Mouse (Mus musculus) kidney, postnatal 14 days (tissue): ENCODE measurements at regions not wholly inside any gene's neighbourhood (a gene's known extent, or its start where the extent isn't known, plus 50 kb on each side); places are given as distances from the start of the nearest gene placed in this dataset.
A peak's percentile ranks its signal among the peaks of the same experiment; 100 is the strongest.

ENCODE experiments used
- DNase-seq: peaks from one replicate; pipeline ENCODE4 v3.0.0; 2022; ENCODE audit warnings: mixed read lengths

DNA sequence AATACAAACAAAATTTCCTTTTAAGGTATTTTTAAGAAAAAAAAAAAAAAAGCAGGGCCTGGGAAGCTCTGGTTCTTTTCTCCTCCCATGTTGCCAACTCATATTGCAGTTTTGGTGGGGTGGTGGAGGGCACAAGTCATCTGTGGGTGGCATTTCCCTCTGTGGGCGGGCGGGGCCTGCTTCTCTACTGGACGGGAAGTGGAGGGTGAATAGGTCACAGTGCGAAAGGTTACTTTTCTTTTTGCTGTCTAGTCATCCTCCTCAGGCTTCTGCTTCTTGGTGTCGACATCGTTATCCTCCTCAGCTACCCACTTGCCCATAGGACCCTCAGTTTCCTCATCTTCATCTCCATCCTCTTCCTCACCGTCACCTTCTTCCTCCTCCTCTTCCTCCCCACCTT lies 55.3 kb upstream of the Plcb1 start:
- DNase-seq = no peak

DNA sequence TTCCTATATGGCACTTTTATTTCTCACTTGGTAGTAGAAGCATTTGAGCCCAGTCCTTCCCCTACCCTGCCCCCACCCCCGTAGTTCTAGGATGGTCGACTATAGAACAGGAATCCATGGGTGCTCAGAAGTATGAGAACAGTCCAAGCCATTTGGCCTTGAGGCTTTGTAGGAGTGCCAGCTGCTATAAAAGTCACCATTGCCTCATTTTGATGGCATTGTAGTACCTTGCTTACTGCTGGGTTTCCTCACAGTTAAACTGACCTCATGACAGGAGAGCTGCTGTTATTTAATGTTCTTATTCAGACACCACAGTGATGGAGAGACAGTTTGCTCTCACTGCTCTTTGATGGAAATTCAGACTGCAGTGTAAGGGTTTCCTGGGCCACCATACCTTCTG lies 59.2 kb upstream of the Plcb1 start:
- DNase-seq = no peak

DNA sequence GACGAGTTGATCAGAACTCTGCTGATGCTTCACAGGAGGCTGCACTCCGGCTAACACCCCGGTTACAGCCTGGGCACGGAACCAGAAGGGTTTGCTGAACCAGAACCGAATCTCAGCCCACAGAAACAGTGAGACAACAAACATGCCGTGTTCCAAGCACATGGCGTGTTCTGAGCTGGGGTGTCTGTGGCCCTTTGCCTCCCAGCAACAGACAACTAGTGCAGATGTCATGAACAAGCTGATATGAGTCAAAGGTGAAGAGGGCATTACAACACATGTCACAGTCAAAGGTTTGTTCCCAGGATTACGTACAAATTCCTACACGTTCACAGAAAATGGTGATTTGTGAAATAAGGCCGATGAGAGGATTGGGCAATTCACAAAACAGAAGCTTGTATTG lies 61.8 kb upstream of the Plcb1 start:
- no peak for DNase-seq

DNA sequence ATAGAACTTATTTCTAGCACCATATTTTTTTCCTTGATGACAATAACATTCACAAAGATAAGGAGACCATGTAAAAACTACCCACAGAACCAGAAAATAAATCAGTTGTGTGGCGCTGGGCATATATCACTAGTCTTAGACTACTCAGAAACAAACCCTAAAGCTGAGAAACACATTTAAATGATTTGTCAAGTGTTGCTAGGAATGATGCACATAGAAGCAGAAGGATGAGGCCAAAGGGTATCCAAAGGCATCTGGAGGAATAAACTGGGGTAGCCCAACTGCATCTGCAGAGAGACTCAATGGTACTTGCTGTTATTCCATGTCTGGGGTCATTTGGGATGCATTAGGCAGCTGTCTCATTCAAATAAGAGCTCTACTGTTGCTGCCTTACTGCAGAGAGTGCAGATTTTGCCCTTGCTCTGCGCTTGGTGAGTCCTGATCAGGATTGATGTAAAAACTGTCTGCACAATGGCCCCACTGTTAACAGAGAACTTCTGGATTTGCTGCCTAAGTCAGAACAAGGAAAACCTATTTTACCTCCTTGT lies 68.0 kb upstream of the Plcb1 start:
- no peak for DNase-seq

GRCm38 (mm10) chr2:134716531-134716930 lies 69.3 kb upstream of the Plcb1 start:
- DNase-seq = no peak

DNA sequence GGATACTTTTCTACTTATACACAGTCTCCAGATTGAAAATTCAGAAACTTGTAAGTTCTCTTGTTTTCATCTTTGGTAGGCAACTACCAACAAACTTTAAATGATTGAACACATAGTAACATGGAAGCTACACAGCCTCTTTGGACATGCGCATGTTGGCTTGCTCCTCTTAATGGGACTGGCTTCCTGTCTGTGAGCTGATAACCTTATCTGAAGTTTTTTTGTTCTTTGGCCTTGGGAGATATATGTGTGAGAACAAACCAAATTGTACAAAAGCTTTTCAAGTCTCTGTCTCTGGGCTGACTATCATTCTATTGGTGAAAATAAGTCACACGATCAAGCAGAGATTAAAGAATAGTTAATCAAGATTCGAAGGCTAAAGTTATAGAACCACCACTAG lies 70.1 kb upstream of the Tmx4 start:
- no peak for DNase-seq

DNA sequence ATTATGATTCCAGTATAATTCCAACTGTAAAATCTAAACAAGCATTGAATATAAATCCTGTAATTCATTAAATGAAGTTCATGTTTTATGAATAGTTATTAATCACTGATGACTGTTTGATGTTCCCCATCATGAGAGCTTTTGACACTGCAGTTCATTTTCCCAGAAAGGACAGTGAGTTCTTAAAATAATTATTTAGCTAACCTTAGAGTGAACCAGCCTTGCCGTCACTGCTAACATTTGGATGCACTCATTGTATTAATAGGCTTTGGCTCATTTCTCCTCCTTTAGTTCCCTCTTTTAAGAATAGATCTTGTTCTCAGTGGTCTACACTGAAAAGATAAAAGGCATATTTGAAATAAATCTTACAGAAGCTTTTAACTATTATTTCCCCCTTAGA lies 64.8 kb upstream of the Tmx4 start:
- DNase-seq = peak; percentile 34

GRCm38 (mm10) chr2:134703067-134703466 lies 59.1 kb upstream of the Tmx4 start:
- DNase-seq = no peak

GRCm38 (mm10) chr2:134697424-134697823 lies 53.5 kb upstream of the Tmx4 start:
- DNase-seq = no peak

GRCm38 (mm10) chr2:134696394-134696793 lies 52.4 kb upstream of the Tmx4 start:
- DNase-seq = no peak
